Mouse (Mus musculus): ENCODE measurements around the gene Cyp3a59. TPM values are rescaled to one million over a fixed set of nuclear protein-coding genes. Genes with fewer than 3 reads are reported as not detected.
"Not testable (repeated sequence)": the region's sequence is repeated elsewhere in the genome, so short reads cannot be mapped to it uniquely, and the experiment has no call there.

Cyp3a59 gene
- polyA plus RNA-seq (2012; rRNA removed): not detected in 2 replicates

DNA sequence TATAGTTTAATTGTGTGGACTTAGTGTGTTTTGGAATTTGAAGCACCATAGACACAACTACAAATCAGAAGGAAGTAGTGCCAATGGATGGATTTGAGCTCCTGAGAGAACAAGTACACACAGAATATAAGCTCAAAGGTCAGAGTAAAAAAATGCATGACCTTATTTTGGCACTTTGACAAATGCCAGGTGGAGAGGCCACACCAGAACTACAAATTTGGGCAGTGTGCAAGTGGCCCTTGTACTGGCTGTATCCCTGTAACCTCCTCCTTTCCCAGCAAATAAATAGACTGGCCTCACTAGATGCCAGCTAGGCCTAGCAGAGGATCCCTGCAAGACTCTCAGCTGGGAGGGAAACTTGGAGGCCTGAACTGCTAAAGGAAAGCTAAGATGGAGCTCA is at the start of gene Cyp3a59:
Gene Cyp3a59, plus strand, starts transcription at position 313 of the 400 bp plus-strand sequence.
- not testable (repeated sequence) for H3K4me1 ChIP-seq (ENCODE audit: control insufficient read depth, insufficient read depth, low read length); H3K4me3 ChIP-seq (ENCODE audit: insufficient read depth, low read length); H3K27ac ChIP-seq (ENCODE audit: insufficient read depth, low read length)

DNA sequence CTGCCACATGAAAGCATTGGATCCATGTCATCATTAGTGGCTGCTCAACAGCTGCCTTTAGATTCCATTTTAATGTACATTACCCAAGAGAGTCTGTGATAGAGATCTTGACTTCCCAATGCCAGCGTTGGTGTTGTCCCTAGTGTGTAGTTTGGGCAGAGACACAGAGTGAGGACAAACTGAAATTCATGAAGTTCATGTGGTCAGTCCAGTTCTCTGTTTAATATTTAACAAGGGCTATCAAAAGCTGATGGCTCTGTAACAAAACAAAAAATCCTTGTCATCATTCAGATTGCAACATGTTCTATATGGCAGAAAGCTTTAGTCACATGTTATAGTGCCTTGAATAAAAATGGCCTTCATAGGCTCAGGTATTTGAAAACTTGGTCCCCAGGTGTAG is 9.0 kb upstream of the Cyp3a59 start:
- H3K4me3 ChIP-seq (ENCODE audit: insufficient read depth, low read length): no peak overlapping the region
- H3K4me1 ChIP-seq (ENCODE audit: control insufficient read depth, insufficient read depth, low read length): no peaks in the 10 kb centered on the region
- TF ChIP-seq POLR2A (IDR thresholded peaks at IDR 0.05; ENCODE audit: extremely low read depth, insufficient read depth, low read length) (no peak), CTCF (IDR thresholded peaks at IDR 0.05; ENCODE audit: extremely low read depth, insufficient read depth, low read length) (no peak)
- no peak overlapping the region for H3K27ac ChIP-seq (ENCODE audit: insufficient read depth, low read length)

DNA sequence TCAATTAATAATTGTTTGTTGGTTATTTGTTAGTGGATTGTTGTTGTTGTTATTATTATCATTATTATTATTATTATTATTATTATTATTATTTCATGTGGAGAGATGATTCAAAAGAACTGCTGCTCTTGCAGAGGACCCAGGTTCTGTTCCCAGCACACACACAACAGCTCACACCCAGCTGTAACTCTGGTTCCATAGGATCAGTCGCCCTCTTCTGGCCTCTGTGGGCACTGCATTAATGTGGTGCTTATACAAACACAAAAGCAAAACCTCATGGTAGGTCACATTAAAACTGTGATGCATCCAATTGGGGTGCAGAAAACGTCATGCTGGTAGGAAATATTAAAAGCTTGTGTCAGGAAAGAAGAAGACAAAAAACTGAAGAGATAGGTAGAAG is 68.8 kb downstream of the Cyp3a59 start:
- no peaks in the 10 kb centered on the region for H3K4me1 ChIP-seq (ENCODE audit: control insufficient read depth, insufficient read depth, low read length)

DNA sequence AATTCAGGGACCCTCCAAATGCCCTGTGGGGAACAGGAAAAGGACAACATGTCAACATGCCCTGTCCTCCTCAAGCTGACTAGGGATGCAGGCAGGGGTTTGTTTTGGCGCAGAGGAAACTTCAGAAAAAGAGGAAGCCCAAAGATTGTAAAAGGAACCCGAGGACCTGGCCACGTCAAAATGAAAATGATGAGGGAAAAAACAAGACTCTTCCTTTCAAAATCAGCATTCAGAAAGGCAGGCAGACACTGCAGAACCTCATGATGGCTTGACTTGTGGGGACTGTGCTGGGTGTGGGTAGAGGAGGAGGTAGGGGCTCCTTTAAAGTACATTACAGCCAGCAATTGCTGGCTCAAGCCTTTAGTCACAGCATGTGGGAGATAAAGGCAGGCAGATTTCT is 71.4 kb downstream of the Cyp3a59 start:
- Histone ChIP-seq H3K4me3 (ENCODE audit: insufficient read depth, low read length) (no peak overlapping the region), H3K27ac (ENCODE audit: insufficient read depth, low read length) (no peak overlapping the region), H3K4me1 (ENCODE audit: control insufficient read depth, insufficient read depth, low read length) (no peaks in the 10 kb centered on the region)
- no peak for TF ChIP-seq POLR2A (IDR thresholded peaks at IDR 0.05; ENCODE audit: extremely low read depth, insufficient read depth, low read length)
- TF ChIP-seq CTCF (IDR thresholded peaks at IDR 0.05; ENCODE audit: extremely low read depth, insufficient read depth, low read length): no peak

More for the DNA sequence above, 68.8 kb downstream of the Cyp3a59 start:
- Histone ChIP-seq H3K27ac (ENCODE audit: insufficient read depth, low read length) (no peak overlapping the region), H3K4me3 (ENCODE audit: insufficient read depth, low read length) (no peak overlapping the region)
- TF ChIP-seq POLR2A (IDR thresholded peaks at IDR 0.05; ENCODE audit: extremely low read depth, insufficient read depth, low read length) (no peak), CTCF (IDR thresholded peaks at IDR 0.05; ENCODE audit: extremely low read depth, insufficient read depth, low read length) (no peak)

DNA sequence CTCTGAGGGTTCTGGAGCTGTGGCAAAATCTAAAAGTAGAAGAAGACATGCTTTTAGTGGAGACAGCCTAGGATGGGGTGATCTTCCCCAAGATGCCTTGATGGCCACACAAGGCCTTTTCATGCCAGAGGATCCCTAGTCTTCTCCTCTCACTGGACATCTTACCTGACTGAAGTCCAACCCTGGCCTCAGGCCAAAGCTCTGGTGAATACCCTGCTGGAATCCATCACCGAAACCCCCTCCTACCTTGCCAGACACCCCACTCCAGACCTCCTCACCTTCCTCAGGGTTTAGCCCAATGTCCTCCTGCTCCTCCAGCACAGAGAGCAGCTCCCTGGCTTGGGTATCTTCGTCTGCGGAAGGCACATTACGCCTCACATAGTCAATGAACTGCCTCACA is 79.3 kb downstream of the Cyp3a59 start:
- not testable (repeated sequence) for H3K4me3 ChIP-seq (ENCODE audit: insufficient read depth, low read length); H3K4me1 ChIP-seq (ENCODE audit: control insufficient read depth, insufficient read depth, low read length); H3K27ac ChIP-seq (ENCODE audit: insufficient read depth, low read length)

DNA sequence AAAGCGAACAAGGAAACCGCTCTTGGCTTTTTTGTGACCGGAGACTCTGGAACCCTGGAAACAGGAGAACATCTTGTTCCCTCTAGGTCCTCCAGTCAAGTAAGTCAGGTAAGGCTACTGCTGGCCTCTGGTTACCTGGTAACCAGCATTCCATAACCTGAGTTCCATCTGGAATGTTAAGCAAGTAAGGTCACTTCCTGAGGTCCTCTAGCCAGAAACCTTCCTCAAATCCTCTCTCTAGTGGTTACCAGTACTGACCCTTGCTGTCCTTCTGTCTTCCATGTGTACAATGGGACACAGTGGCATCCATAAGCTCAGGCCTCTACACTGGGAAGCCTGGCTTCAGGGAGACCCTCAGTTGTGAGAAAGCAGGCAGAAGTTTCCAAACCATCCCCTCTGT is 81.4 kb downstream of the Cyp3a59 start, which contains the start of gene Gm5565:
Gene Gm5565, minus strand, starts transcription at position 101 of the 400 bp plus-strand sequence.
- not testable (repeated sequence) for H3K4me1 ChIP-seq (ENCODE audit: control insufficient read depth, insufficient read depth, low read length); H3K27ac ChIP-seq (ENCODE audit: insufficient read depth, low read length); H3K4me3 ChIP-seq (ENCODE audit: insufficient read depth, low read length)

Other genes starting within 250 kb of the Cyp3a59 start
- gene Cyp3a11, start 199.3 kb upstream of the Cyp3a59 start, polyA plus RNA-seq (2012; rRNA removed): not detected in 2 replicates
- not detected in 2 replicates for gene Cyp3a25, start 69.6 kb upstream of the Cyp3a59 start, polyA plus RNA-seq (2012; rRNA removed)
- not detected in 2 replicates for gene Gm5565, start 81.3 kb downstream of the Cyp3a59 start, polyA plus RNA-seq (2012; rRNA removed)
- gene Gm6309, start 91.5 kb downstream of the Cyp3a59 start, polyA plus RNA-seq (2012; rRNA removed): not detected in 2 replicates
- gene 1700001J03Rik, start 106.0 kb downstream of the Cyp3a59 start, polyA plus RNA-seq (2012; rRNA removed): 0.71 and 1.1 TPM in 2 replicates
- 47.5 and 51.1 TPM in 2 replicates for gene Rnf6, start 142.3 kb downstream of the Cyp3a59 start, polyA plus RNA-seq (2012; rRNA removed)
- 33.7 and 35.8 TPM in 2 replicates for gene Cdk8, start 152.0 kb downstream of the Cyp3a59 start, polyA plus RNA-seq (2012; rRNA removed)

Data from cortical plate, adult 2 months (tissue).